Mouse (Mus musculus): Measurements from ENCODE around the gene Cyp2w1. TPM values are rescaled to one million over a fixed set of nuclear protein-coding genes. Genes with fewer than 3 reads are reported as not detected.
"Not testable (repeated sequence)": the region's sequence is repeated elsewhere in the genome, so short reads cannot be mapped to it uniquely, and the experiment has no call there.

The Cyp2w1 gene
- polyA plus RNA-seq, 1 experiment from 2014 or later: not detected

GRCm38 (mm10) chr5:139333301-139334013, 19.0 kb upstream of the Cyp2w1 start:
- no peaks in the 10 kb centered on the region for H3K27me3 ChIP-seq
- H3K27ac ChIP-seq: no peak overlapping the region
- H3K4me1 ChIP-seq: no peaks in the 10 kb centered on the region
- WGBS: 74% methylated on average over 16 of the region's 16 CpGs
- peaks cover 20% of the 10 kb centered on the region for H3K36me3 ChIP-seq
- H3K4me3 ChIP-seq: no peak overlapping the region
- H3K9ac ChIP-seq: no peak overlapping the region
- no peaks in the 10 kb centered on the region for H3K9me3 ChIP-seq
- H3K4me2 ChIP-seq: no peak overlapping the region
- ATAC-seq (ENCODE audit: borderline replicate concordance, extremely low read depth, low FRiP score, low TSS enrichment): no peak

DNA sequence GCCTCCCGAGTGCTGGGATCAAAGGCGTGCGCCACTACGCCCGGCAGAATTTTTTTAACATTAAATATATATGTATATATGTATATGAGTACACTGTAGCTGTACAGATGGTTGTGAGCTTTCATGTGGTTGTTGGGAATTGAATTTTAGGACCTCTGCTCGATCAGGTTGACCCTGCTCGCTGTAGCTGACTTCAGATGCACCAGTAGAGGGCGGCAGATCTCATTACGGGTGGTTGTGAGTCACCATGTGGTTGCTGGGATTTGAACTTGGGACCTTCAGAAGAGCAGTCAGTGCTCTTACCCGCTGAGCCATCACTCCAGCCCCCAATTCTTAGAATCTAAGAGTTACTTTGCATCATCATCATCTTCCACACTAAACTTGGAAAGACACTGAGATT, 18.0 kb upstream of the Cyp2w1 start:
- H3K36me3 ChIP-seq: peaks cover 26% of the 10 kb centered on the region
- not testable (repeated sequence) for H3K4me1 ChIP-seq; H3K9ac ChIP-seq; H3K4me2 ChIP-seq; H3K27me3 ChIP-seq; H3K27ac ChIP-seq; ATAC-seq (ENCODE audit: borderline replicate concordance, extremely low read depth, low FRiP score, low TSS enrichment); H3K4me3 ChIP-seq; H3K9me3 ChIP-seq
- 80% methylated on average over 10 of the region's 10 CpGs for WGBS

DNA sequence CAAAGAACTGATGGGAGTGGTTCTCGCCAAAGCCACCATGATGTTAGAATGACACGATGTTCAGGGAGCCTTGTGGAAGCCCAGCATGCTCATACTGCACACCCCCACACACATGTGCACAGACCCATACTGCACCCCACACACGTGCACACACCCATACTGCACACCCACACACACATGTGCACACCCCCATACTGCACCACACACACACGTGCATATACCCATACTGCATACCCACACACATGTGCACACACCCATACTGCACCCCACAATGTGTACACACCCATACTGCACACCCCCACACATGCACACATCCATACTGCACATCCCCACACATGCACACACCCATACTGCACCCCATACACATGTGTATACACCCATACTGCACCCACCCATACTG, 16.8 kb upstream of the Cyp2w1 start:
- H3K27ac ChIP-seq: no peak overlapping the region
- no peaks in the 10 kb centered on the region for H3K4me1 ChIP-seq
- no peak overlapping the region for H3K4me3 ChIP-seq
- WGBS: 91% methylated on average over 4 of the region's 4 CpGs
- no peaks in the 10 kb centered on the region for H3K27me3 ChIP-seq
- no peaks in the 10 kb centered on the region for H3K9me3 ChIP-seq
- no peak overlapping the region for H3K4me2 ChIP-seq
- no peak overlapping the region for H3K9ac ChIP-seq
- peaks cover 38% of the 10 kb centered on the region for H3K36me3 ChIP-seq
- no peak for ATAC-seq (ENCODE audit: borderline replicate concordance, extremely low read depth, low FRiP score, low TSS enrichment)

DNA sequence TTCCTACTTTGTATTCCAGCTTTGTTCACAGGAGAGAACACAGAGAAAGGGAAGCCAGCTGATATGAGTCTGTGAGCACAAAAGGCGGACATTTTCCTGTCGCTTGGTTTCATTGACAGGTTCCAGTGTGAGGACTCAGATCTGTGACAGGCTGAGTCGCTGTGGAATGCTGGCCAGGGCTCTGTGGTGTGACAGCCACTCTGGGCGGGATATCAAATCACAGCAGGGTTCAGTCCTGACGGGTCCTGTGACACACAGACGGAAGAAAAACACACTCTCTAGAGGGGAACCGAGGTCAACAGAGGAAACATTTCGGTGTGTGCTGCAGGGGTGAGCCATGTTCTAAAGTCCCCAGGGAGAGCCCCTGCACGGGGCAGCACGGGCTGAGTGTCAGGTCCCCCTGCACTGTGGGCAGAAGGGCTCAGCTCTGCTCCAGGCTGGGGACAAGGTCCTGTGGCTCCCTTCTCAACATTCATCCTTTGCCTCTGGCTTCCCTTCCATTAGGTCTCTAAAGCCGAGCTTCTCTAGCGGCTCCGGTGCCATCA, 14.5 kb upstream of the Cyp2w1 start:
- Histone ChIP-seq H3K4me3 (no peak overlapping the region), H3K4me2 (no peak overlapping the region), H3K9me3 (no peaks in the 10 kb centered on the region), H3K9ac (no peak overlapping the region), H3K27ac (no peak overlapping the region), H3K4me1 (no peaks in the 10 kb centered on the region), H3K36me3 (peaks cover 56% of the 10 kb centered on the region), H3K27me3 (no peaks in the 10 kb centered on the region)
- 73% methylated on average over 13 of the region's 13 CpGs for WGBS
- ATAC-seq (ENCODE audit: borderline replicate concordance, extremely low read depth, low FRiP score, low TSS enrichment): no peak

- Histone ChIP-seq H3K4me3 (no peak overlapping the region), H3K27ac (no peak overlapping the region), H3K9ac (no peak overlapping the region), H3K27me3 (no peaks in the 10 kb centered on the region), H3K4me2 (no peak overlapping the region), H3K36me3 (peaks cover 56% of the 10 kb centered on the region), H3K9me3 (no peaks in the 10 kb centered on the region), H3K4me1 (peaks cover 3% of the 10 kb centered on the region)
- no peak; the same call in 1 of the 2 replicates for ATAC-seq (ENCODE audit: borderline replicate concordance, extremely low read depth, low FRiP score, low TSS enrichment)
- 74% methylated on average over 3 of the region's 3 CpGs for WGBS
Measured at GRCm38 (mm10) chr5:139338403-139338802, 14.0 kb upstream of the Cyp2w1 start.

DNA sequence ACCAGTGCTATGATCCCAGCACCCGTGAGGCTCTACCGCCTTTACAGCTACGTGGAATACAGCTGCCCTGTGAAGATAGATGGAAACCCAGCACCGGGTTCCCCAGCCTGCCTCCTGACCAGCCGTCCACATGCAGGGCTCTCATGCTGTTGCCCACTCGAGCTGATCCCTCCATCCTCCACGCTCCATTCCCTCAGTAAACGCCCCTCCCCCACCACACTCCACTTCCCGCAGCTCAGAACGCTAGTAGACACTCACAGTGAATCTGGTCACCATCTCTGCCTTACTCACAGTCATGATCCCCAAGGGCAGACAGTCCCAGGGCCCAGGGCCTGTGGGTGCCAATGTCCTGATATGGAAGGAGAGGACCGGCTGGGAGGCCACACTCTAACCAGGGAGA, 13.5 kb upstream of the Cyp2w1 start:
- Histone ChIP-seq H3K4me3 (no peak overlapping the region), H3K9ac (no peak overlapping the region), H3K36me3 (peaks cover 56% of the 10 kb centered on the region), H3K27me3 (no peaks in the 10 kb centered on the region), H3K9me3 (no peaks in the 10 kb centered on the region), H3K4me2 (no peak overlapping the region), H3K4me1 (peaks cover 8% of the 10 kb centered on the region), H3K27ac (no peak overlapping the region)
- 70% methylated on average over 11 of the region's 11 CpGs for WGBS
- ATAC-seq (ENCODE audit: borderline replicate concordance, extremely low read depth, low FRiP score, low TSS enrichment): no peak

DNA sequence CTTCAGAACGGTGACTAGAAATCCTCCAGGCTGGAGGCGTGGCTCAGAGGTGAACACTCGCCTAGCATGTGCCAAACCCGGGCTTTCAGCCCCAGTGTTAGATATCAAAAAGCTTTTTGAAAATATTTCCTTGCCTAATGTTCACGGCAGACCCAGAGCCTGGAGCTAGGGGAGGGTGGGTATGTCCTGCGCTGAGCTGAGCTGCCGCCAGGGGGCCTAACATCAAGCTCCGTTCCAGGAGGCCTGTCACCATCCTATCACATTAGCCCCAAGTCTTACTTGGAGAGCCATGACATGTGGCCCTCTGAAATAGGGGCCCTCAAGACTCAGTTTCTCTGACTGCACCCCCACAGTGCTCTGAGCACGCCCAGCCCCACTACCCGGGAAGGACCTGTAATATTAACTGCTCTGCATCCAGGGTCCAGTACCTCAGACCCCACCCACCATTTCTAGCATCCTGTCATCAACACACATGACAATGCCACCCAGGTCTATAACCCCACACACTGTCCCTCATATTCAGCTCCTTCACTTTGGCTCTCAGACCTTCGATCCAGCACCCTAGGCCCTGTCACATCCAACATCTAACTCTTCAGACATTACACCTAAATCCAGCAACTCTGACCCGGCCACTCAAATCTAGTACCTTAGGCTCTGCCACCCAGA, 8.3 kb upstream of the Cyp2w1 start:
- H3K9ac ChIP-seq: peak overlapping the region; percentile 87
- H3K27ac ChIP-seq: peak overlapping the region; percentile 41
- peak; percentile 64 for ATAC-seq (ENCODE audit: borderline replicate concordance, extremely low read depth, low FRiP score, low TSS enrichment)
- H3K4me3 ChIP-seq: peak overlapping the region; percentile 77
- H3K4me2 ChIP-seq: peak overlapping the region; percentile 89
- H3K4me1 ChIP-seq: peaks cover 15% of the 10 kb centered on the region
- H3K36me3 ChIP-seq: peaks cover 32% of the 10 kb centered on the region
- H3K27me3 ChIP-seq: no peaks in the 10 kb centered on the region
- WGBS: 4% methylated on average over 12 of the region's 12 CpGs
- no peaks in the 10 kb centered on the region for H3K9me3 ChIP-seq

DNA sequence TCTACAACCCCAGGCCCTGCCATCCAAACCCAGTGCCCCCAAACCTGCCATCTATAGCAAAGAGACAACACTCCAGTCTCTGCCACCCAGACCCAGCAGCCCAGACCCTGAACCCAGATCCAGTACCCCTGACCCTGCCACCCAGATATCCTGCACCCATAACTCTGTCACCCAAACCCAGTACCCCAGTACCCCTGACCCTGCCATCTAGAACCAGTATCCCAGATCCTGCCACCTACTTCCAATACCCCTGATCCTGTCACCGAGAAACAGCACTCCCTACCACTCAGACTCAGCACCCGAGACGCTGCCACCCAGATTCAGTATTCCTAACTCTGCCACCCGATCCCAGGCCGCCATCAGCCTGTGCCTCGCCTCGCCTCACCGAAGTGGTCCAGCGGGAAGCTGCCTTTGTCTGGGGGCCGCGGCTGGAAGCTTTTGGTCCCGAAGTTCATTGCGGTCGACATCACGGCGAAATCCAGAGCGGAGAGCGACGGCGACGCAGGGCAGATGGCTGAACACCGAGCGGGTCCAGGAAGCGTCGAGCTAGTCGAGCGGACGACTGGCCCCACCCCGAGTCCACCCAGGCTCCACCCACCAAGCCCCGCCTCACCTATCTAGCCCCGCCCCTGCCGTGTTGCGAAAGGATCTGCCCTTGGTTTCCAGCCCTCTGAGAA, 7.6 kb upstream of the Cyp2w1 start:
- no peaks in the 10 kb centered on the region for H3K9me3 ChIP-seq
- peak overlapping the region; percentile 60 for H3K27ac ChIP-seq
- peak; percentile 90 for ATAC-seq (ENCODE audit: borderline replicate concordance, extremely low read depth, low FRiP score, low TSS enrichment)
- peaks cover 15% of the 10 kb centered on the region for H3K4me1 ChIP-seq
- peak overlapping the region; percentile 89 for H3K4me2 ChIP-seq
- peak overlapping the region; percentile 87 for H3K9ac ChIP-seq
- no peaks in the 10 kb centered on the region for H3K27me3 ChIP-seq
- peaks cover 26% of the 10 kb centered on the region for H3K36me3 ChIP-seq
- peak overlapping the region; percentile 77 for H3K4me3 ChIP-seq
- under 1% methylated on average over 33 of the region's 33 CpGs for WGBS

DNA sequence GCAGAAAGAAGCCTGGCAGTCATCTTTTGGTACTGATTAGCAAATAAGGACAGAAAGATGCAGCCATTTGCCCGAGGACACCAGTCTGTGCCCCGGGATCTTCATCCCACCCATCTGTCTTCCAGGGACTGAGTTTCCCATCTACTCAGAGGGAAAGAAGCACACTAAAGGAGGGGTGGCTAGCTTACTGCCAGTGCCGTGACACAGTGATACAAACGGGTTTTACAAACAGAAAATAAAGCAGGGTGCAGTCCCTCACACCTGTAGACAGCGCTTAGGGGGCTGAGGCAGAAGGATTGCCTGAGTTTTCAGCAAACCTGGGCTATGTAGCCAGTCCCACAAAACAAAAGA, 7.1 kb upstream of the Cyp2w1 start:
- Histone ChIP-seq H3K4me2 (peak overlapping the region; percentile 89), H3K4me1 (peaks cover 15% of the 10 kb centered on the region), H3K4me3 (peak overlapping the region; percentile 77), H3K9ac (peak overlapping the region; percentile 34; the same call in 1 of the 2 replicates), H3K27me3 (no peaks in the 10 kb centered on the region), H3K27ac (peak overlapping the region; percentile 60), H3K9me3 (no peaks in the 10 kb centered on the region), H3K36me3 (peaks cover 20% of the 10 kb centered on the region)
- 10% methylated on average over 5 of the region's 5 CpGs for WGBS
- ATAC-seq (ENCODE audit: borderline replicate concordance, extremely low read depth, low FRiP score, low TSS enrichment): peak; percentile 4; the same call in 1 of the 2 replicates

GRCm38 (mm10) chr5:139347225-139347624, 5.2 kb upstream of the Cyp2w1 start:
- no peak overlapping the region for H3K4me3 ChIP-seq
- peaks cover 7% of the 10 kb centered on the region for H3K36me3 ChIP-seq
- H3K9ac ChIP-seq: no peak overlapping the region
- WGBS: 45% methylated on average over 1 of the region's 1 CpGs
- H3K4me2 ChIP-seq: no peak overlapping the region
- H3K27ac ChIP-seq: peak overlapping the region; percentile 64
- peaks cover 6% of the 10 kb centered on the region; the same call in 1 of the 2 replicates for H3K27me3 ChIP-seq
- H3K4me1 ChIP-seq: peaks cover 20% of the 10 kb centered on the region
- no peaks in the 10 kb centered on the region for H3K9me3 ChIP-seq
- ATAC-seq (ENCODE audit: borderline replicate concordance, extremely low read depth, low FRiP score, low TSS enrichment): no peak

GRCm38 (mm10) chr5:139349713-139350112, 2.7 kb upstream of the Cyp2w1 start:
- H3K4me2 ChIP-seq: no peak overlapping the region
- H3K9me3 ChIP-seq: no peaks in the 10 kb centered on the region
- no peak overlapping the region for H3K27ac ChIP-seq
- ATAC-seq (ENCODE audit: borderline replicate concordance, extremely low read depth, low FRiP score, low TSS enrichment): no peak
- H3K4me3 ChIP-seq: no peak overlapping the region
- no peaks in the 10 kb centered on the region for H3K36me3 ChIP-seq
- peaks cover 15% of the 10 kb centered on the region; the same call in 1 of the 2 replicates for H3K4me1 ChIP-seq
- WGBS: 65% methylated on average over 6 of the region's 6 CpGs
- peaks cover 6% of the 10 kb centered on the region; the same call in 1 of the 2 replicates for H3K27me3 ChIP-seq
- no peak overlapping the region for H3K9ac ChIP-seq
